Mouse (Mus musculus) forebrain, postnatal 0 days (tissue): ENCODE measurements around the gene Arfgap1. TPM values are rescaled to one million over a fixed set of nuclear protein-coding genes. Genes with fewer than 3 reads are reported as not detected.

Experiments used
- ATAC-seq: fragments of 200-750 bp; cut with Nextera tagmentation; 2 replicates; pipeline ENCODE4 v1.8.0; 2017; ENCODE audit warnings: mild to moderate bottlenecking, moderate library complexity
- DNase-seq: peaks from one replicate; pipeline ENCODE4 v3.0.0-alpha.2; 2015
- H3K27ac ChIP-seq: fragments of 300-500 bp; sonication (generic); 2 replicates; pipeline ENCODE4 v1.5.1; 2014; ENCODE audit warnings: low read depth, mild to moderate bottlenecking, antibody characterized with exemption, low read length, moderate library complexity, mixed read lengths
- H3K27me3 ChIP-seq: fragments of 300-500 bp; sonication (generic); 2 replicates; pipeline ENCODE4 v1.6.1; 2014; ENCODE audit warnings: mild to moderate bottlenecking, low read length, mixed read lengths; ENCODE audit not compliant: insufficient read depth
- H3K36me3 ChIP-seq: fragments of 300-500 bp; sonication (generic); 2 replicates; pipeline ENCODE4 v1.6.1; 2014; ENCODE audit warnings: mild to moderate bottlenecking, moderate library complexity; ENCODE audit not compliant: insufficient read depth
- H3K4me1 ChIP-seq: fragments of 300-500 bp; sonication (generic); 2 replicates; pipeline ENCODE4 v1.6.1; 2014; ENCODE audit warnings: antibody characterized with exemption; ENCODE audit not compliant: insufficient read depth
- H3K4me2 ChIP-seq: fragments of 300-500 bp; sonication (generic); 2 replicates; pipeline ENCODE4 v1.6.1; 2014; ENCODE audit warnings: low read depth, mild to moderate bottlenecking, moderate library complexity
- H3K4me3 ChIP-seq: fragments of 300-500 bp; sonication (generic); 2 replicates; pipeline ENCODE4 v1.5.1; 2014; ENCODE audit warnings: low read depth, low read length, mixed read lengths
- H3K9ac ChIP-seq: fragments of 300-500 bp; sonication (generic); 2 replicates; pipeline ENCODE4 v1.6.1; 2014; ENCODE audit warnings: mild to moderate bottlenecking
- H3K9me3 ChIP-seq: fragments of 300-500 bp; sonication (generic); 2 replicates; pipeline ENCODE4 v1.6.1; 2016; ENCODE audit warnings: low read length
- CTCF ChIP-seq: sonication (generic); IDR thresholded peaks from 2 replicates; pipeline ENCODE4 v1.5.1; 2016; ENCODE audit warnings: antibody characterized with exemption, control low read depth, low read depth
- whole genome bisulfite sequencing: fragments of 180-500 bp; shearing (Covaris S2); extraction: QIAGEN DNeasy Blood & Tissue Kit; methylation state at CpG from one replicate; pipeline ENCODE4 v1.1.7; 2014; 5-methylcytosine and 5-hydroxymethylcytosine counted together
- polyA plus RNA-seq: library from polyadenylated mRNA; unstranded; fragments of >200 nt; fragmentation: Nextera tagmentation; extraction: Ambion mirVana; gene quantifications from 2 replicates; pipeline ENCODE4 v1.2.1, GENCODE M21; 2015
- total RNA-seq: library from RNA; depleted of rRNA; stranded (reverse); fragments of >200 nt; gene quantifications from 2 replicates; pipeline ENCODE4 v1.2.3, GENCODE M21; 2014; rRNA removed

Gene Arfgap1
- total and polyA plus RNA-seq, 2 experiments from 2014 or later, result 110 to 124 TPM

DNA sequence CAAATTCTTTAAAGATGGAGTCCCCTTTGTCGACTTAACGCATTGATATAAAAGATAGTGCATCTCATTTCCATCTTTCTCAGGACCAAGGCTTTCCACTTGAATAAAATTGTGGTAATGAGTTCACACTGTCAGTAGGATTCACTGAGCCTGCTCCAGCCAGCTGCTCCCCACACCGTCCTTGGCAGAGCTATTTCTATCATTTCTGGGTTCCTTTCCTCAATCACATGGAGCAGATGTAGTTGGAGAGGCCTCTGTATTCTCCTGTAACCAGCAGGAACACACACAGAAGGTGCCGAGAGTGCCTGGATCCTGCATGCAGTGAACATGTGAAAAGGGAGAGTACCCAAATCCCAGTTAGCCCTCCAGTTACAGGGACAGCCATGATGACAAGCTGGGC, 23.3 kb downstream of the Arfgap1 start:
- Histone ChIP-seq H3K9ac (no peak overlapping the region), H3K36me3 (no peaks in the 10 kb centered on the region), H3K9me3 (no peaks in the 10 kb centered on the region), H3K4me2 (no peak overlapping the region), H3K27ac (no peak overlapping the region), H3K4me1 (no peaks in the 10 kb centered on the region), H3K4me3 (no peak overlapping the region), H3K27me3 (no peaks in the 10 kb centered on the region)
- no peak for TF ChIP-seq CTCF
- DNase-seq (no peak), ATAC-seq (peak; percentile 58)
- WGBS, result 45% methylated on average over 4 of the region's 4 CpGs

DNA sequence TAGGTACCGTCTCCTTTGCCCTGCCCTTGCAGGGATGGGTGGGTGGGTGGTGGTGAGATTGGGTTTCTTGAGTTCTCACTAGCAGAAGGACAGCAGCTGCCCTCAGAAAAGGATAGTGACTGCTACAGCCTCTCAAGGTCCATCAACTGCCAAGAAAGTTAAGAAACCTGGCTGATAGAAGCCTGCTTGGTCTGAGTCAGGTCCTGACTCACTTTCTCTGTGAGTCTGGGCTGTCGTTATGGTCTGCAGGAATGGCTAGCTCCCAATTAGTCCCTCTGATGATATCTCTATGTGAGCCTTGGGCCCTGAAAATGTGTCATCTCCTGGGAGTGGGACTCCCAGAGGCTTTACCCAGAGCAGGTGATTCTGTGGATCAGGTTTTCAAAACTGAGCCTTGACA, 27.3 kb downstream of the Arfgap1 start:
- no peak for TF ChIP-seq CTCF
- no peak overlapping the region for H3K27ac ChIP-seq
- no peaks in the 10 kb centered on the region for H3K9me3 ChIP-seq
- no peaks in the 10 kb centered on the region for H3K27me3 ChIP-seq
- H3K4me2 ChIP-seq, result no peak overlapping the region
- no peak overlapping the region for H3K4me3 ChIP-seq
- WGBS, result 82% methylated on average over 2 of the region's 2 CpGs
- H3K9ac ChIP-seq, result no peak overlapping the region
- no peak for ATAC-seq
- DNase-seq, result no peak
- H3K36me3 ChIP-seq, result no peaks in the 10 kb centered on the region
- no peaks in the 10 kb centered on the region for H3K4me1 ChIP-seq

DNA sequence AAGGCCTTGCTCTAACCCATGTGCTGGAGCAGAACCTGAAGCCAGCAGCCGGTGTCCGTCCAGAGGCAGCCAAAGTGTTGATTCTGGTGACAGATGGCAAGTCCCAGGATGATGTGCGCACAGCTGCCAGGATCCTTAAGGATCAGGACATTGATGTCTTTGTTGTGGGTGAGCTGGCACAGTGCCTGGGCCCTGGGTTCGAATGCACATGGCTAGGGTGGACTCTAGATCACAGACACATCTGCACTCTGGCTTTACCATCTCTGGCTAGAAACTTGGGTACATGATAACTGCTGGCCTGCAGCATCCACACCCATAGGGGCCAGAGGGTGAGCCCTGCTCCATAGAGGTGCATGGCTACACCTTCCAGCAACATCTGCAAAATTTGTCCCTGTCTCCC, 28.4 kb downstream of the Arfgap1 start:
- H3K27me3 ChIP-seq, result no peaks in the 10 kb centered on the region
- no peak overlapping the region for H3K4me3 ChIP-seq
- H3K4me1 ChIP-seq, result no peaks in the 10 kb centered on the region
- ATAC-seq (no peak), DNase-seq (no peak)
- H3K9ac ChIP-seq, result no peak overlapping the region
- no peak overlapping the region for H3K4me2 ChIP-seq
- 87% methylated on average over 4 of the region's 4 CpGs for WGBS
- no peak for TF ChIP-seq CTCF
- no peak overlapping the region for H3K27ac ChIP-seq
- H3K9me3 ChIP-seq, result no peaks in the 10 kb centered on the region
- no peaks in the 10 kb centered on the region for H3K36me3 ChIP-seq

DNA sequence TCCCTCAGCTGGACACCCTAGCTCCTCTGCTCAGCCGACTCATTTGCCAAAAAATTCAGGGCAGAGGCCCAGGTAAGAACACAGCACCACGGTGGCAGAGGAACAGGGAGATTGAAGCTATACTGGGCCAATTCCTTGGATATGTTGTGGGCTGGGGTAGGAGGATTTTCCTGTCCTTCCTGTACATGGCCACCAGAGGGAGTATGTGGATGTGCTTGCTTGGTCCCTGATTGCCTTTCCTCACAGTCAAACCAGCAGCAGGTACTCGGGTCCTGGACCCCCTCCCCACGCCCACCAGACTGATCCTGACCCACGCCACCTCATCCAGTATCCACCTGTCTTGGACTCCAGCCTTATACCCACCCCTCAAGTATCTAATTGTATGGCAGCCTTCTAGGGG, 29.4 kb downstream of the Arfgap1 start:
- 15% methylated on average over 5 of the region's 5 CpGs for WGBS
- no peak overlapping the region for H3K4me3 ChIP-seq
- DNase-seq (peak; percentile 77), ATAC-seq (peak; percentile 84)
- no peaks in the 10 kb centered on the region for H3K27me3 ChIP-seq
- no peaks in the 10 kb centered on the region for H3K4me1 ChIP-seq
- no peak overlapping the region for H3K4me2 ChIP-seq
- H3K36me3 ChIP-seq, result no peaks in the 10 kb centered on the region
- peak; percentile 96 for TF ChIP-seq CTCF
- H3K9ac ChIP-seq, result no peak overlapping the region
- H3K27ac ChIP-seq, result no peak overlapping the region
- no peaks in the 10 kb centered on the region for H3K9me3 ChIP-seq

DNA sequence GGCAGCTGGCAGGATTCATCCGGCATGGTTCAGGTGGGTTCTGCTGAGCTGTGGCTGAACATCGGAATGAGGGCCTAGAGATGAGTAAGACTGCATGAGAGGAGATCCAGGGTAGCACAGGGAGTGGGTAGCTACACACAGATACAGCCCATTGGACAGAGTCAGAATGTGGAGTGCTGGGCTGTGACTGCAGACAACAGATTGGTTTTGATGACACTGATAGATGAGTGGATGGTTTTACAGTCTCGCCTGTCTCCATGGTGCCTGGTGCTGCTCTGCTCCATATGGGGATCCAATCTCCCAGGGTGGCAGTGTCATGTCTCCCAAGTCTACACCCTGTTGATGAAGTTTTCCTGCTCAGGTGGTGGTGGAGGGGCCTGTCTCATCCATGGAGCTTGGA, 29.9 kb downstream of the Arfgap1 start:
- DNase-seq (no peak), ATAC-seq (peak; percentile 49)
- Histone ChIP-seq H3K36me3 (no peaks in the 10 kb centered on the region), H3K27ac (no peak overlapping the region), H3K4me3 (no peak overlapping the region), H3K9ac (no peak overlapping the region), H3K4me1 (no peaks in the 10 kb centered on the region), H3K27me3 (no peaks in the 10 kb centered on the region), H3K9me3 (no peaks in the 10 kb centered on the region), H3K4me2 (no peak overlapping the region)
- WGBS, result 66% methylated on average over 3 of the region's 3 CpGs
- no peak for TF ChIP-seq CTCF

DNA sequence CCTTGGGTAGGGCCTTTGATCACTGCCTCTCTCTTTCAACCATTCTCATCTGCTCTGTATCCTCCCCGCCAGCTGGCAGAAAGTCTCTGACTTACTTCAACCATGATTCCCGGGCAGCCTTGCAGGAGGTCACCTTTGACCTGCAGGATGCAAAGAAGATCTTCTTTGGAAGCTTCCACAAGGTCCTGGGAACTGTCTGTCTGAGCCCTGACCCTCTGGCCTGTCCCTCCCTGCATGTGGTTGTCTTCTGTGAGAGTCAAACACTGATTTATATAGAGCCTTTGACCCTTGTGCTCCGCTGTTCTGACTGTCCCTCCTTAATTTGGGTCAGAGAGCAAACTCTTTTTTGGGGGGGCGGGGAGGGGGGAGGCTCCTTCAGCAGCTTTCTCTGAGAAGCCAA, 40.0 kb downstream of the Arfgap1 start:
- Histone ChIP-seq H3K4me2 (no peak overlapping the region), H3K36me3 (no peaks in the 10 kb centered on the region), H3K4me3 (no peak overlapping the region), H3K9me3 (no peaks in the 10 kb centered on the region), H3K4me1 (no peaks in the 10 kb centered on the region), H3K27me3 (no peaks in the 10 kb centered on the region), H3K9ac (no peak overlapping the region), H3K27ac (no peak overlapping the region)
- no peak for TF ChIP-seq CTCF
- no peak for ATAC-seq
- WGBS, result 75% methylated on average over 4 of the region's 4 CpGs
- no peak for DNase-seq

DNA sequence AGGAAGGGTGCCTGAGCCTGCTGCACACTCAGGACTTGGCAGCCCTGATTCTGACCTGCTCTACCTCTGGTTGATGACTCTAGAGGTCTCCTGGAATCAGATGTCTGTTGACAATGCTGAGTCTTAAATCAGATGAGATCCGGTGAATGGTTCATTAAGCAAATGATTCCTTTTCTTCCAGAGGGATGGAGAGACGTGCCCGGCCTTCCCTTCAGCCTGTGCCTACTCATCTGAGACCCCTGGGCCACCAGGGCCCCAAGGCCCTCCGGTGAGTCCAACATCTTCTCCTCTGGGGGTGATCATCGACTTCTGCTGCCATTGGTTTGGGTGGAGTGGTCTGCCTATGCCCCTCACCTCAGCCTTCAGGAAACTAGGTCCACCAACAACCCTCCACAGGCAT, 41.3 kb downstream of the Arfgap1 start:
- no peak for ATAC-seq
- no peak overlapping the region for H3K4me3 ChIP-seq
- H3K9me3 ChIP-seq, result no peaks in the 10 kb centered on the region
- WGBS, result 69% methylated on average over 5 of the region's 5 CpGs
- TF ChIP-seq CTCF, result no peak
- no peak overlapping the region for H3K4me2 ChIP-seq
- no peak overlapping the region for H3K27ac ChIP-seq
- H3K9ac ChIP-seq, result no peak overlapping the region
- H3K36me3 ChIP-seq, result no peaks in the 10 kb centered on the region
- no peaks in the 10 kb centered on the region for H3K4me1 ChIP-seq
- H3K27me3 ChIP-seq, result no peaks in the 10 kb centered on the region
- no peak for DNase-seq

DNA sequence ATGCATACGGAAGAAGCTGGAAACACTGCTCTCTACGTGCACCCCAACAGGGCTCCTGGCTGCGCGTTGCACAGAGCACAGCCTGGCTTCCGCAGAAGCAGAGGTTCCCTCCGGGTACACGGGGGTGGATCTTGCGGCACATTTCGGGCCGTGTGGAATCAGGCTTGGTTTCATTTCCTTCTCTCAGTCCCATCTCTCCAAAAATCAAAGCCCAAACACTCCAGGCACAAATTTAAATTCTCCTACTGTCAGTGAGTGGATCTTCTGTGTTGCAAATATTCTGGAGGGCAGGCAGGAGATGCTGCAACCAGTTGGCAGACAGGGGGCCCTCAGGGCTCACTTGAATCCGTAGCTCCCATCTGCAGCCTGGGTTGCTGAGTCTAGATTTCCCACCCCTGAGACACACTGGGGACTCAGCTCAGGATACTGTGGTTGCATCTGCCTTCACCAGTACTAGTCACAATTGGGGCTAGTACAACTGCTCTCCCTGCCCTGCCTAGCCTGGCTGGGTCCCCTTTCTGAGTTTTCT, 64.4 kb downstream of the Arfgap1 start:
- no peak for ATAC-seq
- H3K4me2 ChIP-seq, result no peak overlapping the region
- no peaks in the 10 kb centered on the region for H3K27me3 ChIP-seq
- 83% methylated on average over 11 of the region's 11 CpGs for WGBS
- no peaks in the 10 kb centered on the region for H3K9me3 ChIP-seq
- H3K36me3 ChIP-seq, result no peaks in the 10 kb centered on the region
- H3K9ac ChIP-seq, result no peak overlapping the region
- H3K4me1 ChIP-seq, result no peaks in the 10 kb centered on the region
- H3K27ac ChIP-seq, result no peak overlapping the region
- TF ChIP-seq CTCF, result no peak
- no peak for DNase-seq
- no peak overlapping the region for H3K4me3 ChIP-seq

Other genes starting within 250 kb of the Arfgap1 start
- gene Slc17a9, start 242.0 kb upstream of the Arfgap1 start, total RNA-seq, result 0.10 and 0.38 TPM in 2 replicates
- 0.10 and 0.19 TPM in 2 replicates for gene Slc17a9, start 242.0 kb upstream of the Arfgap1 start, polyA plus RNA-seq
- gene Bhlhe23, start 190.3 kb upstream of the Arfgap1 start, total RNA-seq, result 0.33 and 0.46 TPM in 2 replicates
- 0.18 and 0.71 TPM in 2 replicates for gene Bhlhe23, start 190.3 kb upstream of the Arfgap1 start, polyA plus RNA-seq
- gene Ythdf1, start 46.3 kb upstream of the Arfgap1 start, total RNA-seq, result 26.0 and 31.2 TPM in 2 replicates
- gene Ythdf1, start 46.3 kb upstream of the Arfgap1 start, polyA plus RNA-seq, result 49.9 and 51.7 TPM in 2 replicates
- 0.38 TPM in 1 of 2 replicates, not detected in the other for gene Birc7, start 38.2 kb upstream of the Arfgap1 start, total RNA-seq
- gene Birc7, start 38.2 kb upstream of the Arfgap1 start, polyA plus RNA-seq, result 0.13 and 0.24 TPM in 2 replicates
- 35.9 and 43.7 TPM in 2 replicates for gene Nkain4, start 12.5 kb upstream of the Arfgap1 start, total RNA-seq
- 80.9 and 87.5 TPM in 2 replicates for gene Nkain4, start 12.5 kb upstream of the Arfgap1 start, polyA plus RNA-seq
- 0.23 and 0.29 TPM in 2 replicates for gene Col20a1, start 19.3 kb downstream of the Arfgap1 start, total RNA-seq
- gene Col20a1, start 19.3 kb downstream of the Arfgap1 start, polyA plus RNA-seq, result 0.09 and 0.17 TPM in 2 replicates
- gene Chrna4, start 76.3 kb downstream of the Arfgap1 start, total RNA-seq, result 14.9 and 17.8 TPM in 2 replicates
- 12.1 and 24.2 TPM in 2 replicates for gene Chrna4, start 76.3 kb downstream of the Arfgap1 start, polyA plus RNA-seq
- 113 and 134 TPM in 2 replicates for gene Kcnq2, start 168.1 kb downstream of the Arfgap1 start, total RNA-seq
- gene Kcnq2, start 168.1 kb downstream of the Arfgap1 start, polyA plus RNA-seq, result 24.7 and 31.7 TPM in 2 replicates
- 215 and 218 TPM in 2 replicates for gene Eef1a2, start 189.8 kb downstream of the Arfgap1 start, total RNA-seq
- 12.8 and 17.5 TPM in 2 replicates for gene Eef1a2, start 189.8 kb downstream of the Arfgap1 start, polyA plus RNA-seq
- gene Ppdpf, start 220.0 kb downstream of the Arfgap1 start, total RNA-seq, result 239 and 264 TPM in 2 replicates
- 402 and 447 TPM in 2 replicates for gene Ppdpf, start 220.0 kb downstream of the Arfgap1 start, polyA plus RNA-seq
- gene Ptk6, start 235.6 kb downstream of the Arfgap1 start, total RNA-seq, result not detected in 2 replicates
- not detected in 2 replicates for gene Ptk6, start 235.6 kb downstream of the Arfgap1 start, polyA plus RNA-seq
- 0.15 and 0.43 TPM in 2 replicates for gene Srms, start 246.0 kb downstream of the Arfgap1 start, total RNA-seq
- gene Srms, start 246.0 kb downstream of the Arfgap1 start, polyA plus RNA-seq, result 0.10 TPM in 1 of 2 replicates, not detected in the other